Mouse (Mus musculus): ENCODE measurements around the gene Glipr1. TPM values are rescaled to one million over a fixed set of nuclear protein-coding genes. Genes with fewer than 3 reads are reported as not detected.

The Glipr1 gene
- total and polyA plus RNA-seq, 3 experiments: 341 to 1,004 (median 471) TPM

DNA sequence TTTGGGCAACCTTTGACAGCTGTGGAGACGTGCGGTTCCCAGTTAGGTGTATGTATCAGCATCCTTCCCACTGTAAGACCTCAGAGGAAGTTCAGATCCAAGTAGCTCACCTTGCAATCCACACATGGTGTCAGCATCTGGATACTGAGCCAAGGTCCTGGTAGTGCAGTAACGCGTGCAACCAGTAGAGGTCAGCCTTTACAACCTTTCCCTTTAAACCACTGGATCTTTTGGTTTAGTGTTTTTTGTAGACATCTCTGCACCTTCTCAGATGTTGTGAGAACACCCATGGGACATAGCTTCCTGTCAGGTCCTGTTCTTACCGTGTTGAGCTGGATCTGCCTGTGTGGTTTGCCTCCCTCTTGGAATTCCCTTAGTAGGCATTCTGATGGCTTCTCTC is 24.8 kb downstream of the Glipr1 start:
- Histone ChIP-seq H3K36me3 (replicated peaks in 1 of 2; ENCODE audit: control insufficient read depth in 1 of 2, insufficient read depth in 1 of 2, low read length in 1 of 2) (peaks cover 54 to 72% of the 10 kb centered on the region in 2 experiments), H3K9ac (ENCODE audit: insufficient read depth, low read depth) (no peak overlapping the region), H3K79me2 (replicated peaks; ENCODE audit: control insufficient read depth, extremely low read depth, insufficient read depth, poor library complexity, severe bottlenecking) (peaks cover 55% of the 10 kb centered on the region), H3K27ac (ENCODE audit: insufficient read depth, low read depth) (no peak overlapping the region), H3K4me3 (replicated peaks in 1 of 3; ENCODE audit: low read depth in 2 of 3, low read length in 2 of 3, poor library complexity in 1 of 3) (no peak overlapping the region), H3K9me3 (replicated peaks; ENCODE audit: low read length) (no peaks in the 10 kb centered on the region), H3K27me3 (replicated peaks) (no peaks in the 10 kb centered on the region), H3K4me1 (ENCODE audit: control insufficient read depth in 1 of 2, insufficient read depth in 2 of 2) (peaks cover 0 to 34% of the 10 kb centered on the region in 2 experiments; a peak in 2 of 4 replicates), H3K4me2 (ENCODE audit: insufficient read depth, low read depth, poor library complexity, severe bottlenecking) (no peak overlapping the region)
- dilution Hi-C loops (cut with MboI; ENCODE audit: extremely low pct_ligation_motif_present, extremely low pct_unique_long_range_greater_than_20kb, low sequenced_read_pairs) (no loop called here), in situ Hi-C loops (cut with MboI; ENCODE audit: low pct_ligation_motif_present, low pct_unique_long_range_greater_than_20kb, low sequenced_read_pairs) (loop anchor here (10.0 kb wide), 1 partner anchor 127 kb away; no protein-coding TSS in a partner anchor)
- no peak for TF ChIP-seq PAX5 (IDR thresholded peaks at IDR 0.05; ENCODE audit: low read length)
- TF ChIP-seq GABPA (IDR thresholded peaks at IDR 0.05; ENCODE audit: insufficient replicate concordance, low read depth, low read length): no peak
- TF ChIP-seq IRF4 (IDR thresholded peaks at IDR 0.05; ENCODE audit: low read depth, low read length): peak; percentile 47; the same call in 1 of the 2 replicates
- TF ChIP-seq ETS1 (conservative IDR thresholded peaks at IDR 0.05; ENCODE audit: low read depth, low read length): no peak
- TF ChIP-seq ZC3H11A (IDR thresholded peaks at IDR 0.05; ENCODE audit: low read depth, low read length): peak; percentile 82
- no peak for TF ChIP-seq JUN (IDR thresholded peaks at IDR 0.05; ENCODE audit: insufficient read depth, low read depth, low read length)
- TF ChIP-seq USF1 (IDR thresholded peaks at IDR 0.05; ENCODE audit: low read depth, low read length): no peak
- TF ChIP-seq ZKSCAN1 (IDR thresholded peaks at IDR 0.05; ENCODE audit: borderline replicate concordance, low read depth, low read length): no peak
- TF ChIP-seq EP300 (IDR thresholded peaks at IDR 0.05; ENCODE audit: low read length): no peak
- no peak for TF ChIP-seq HCFC1 (IDR thresholded peaks at IDR 0.05; ENCODE audit: low read depth, low read length)
- no peak for TF ChIP-seq RCOR1 (conservative IDR thresholded peaks at IDR 0.05; ENCODE audit: low read depth, low read length)
- TF ChIP-seq NRF1 (IDR thresholded peaks at IDR 0.05; ENCODE audit: low read depth, low read length): no peak
- no peak for TF ChIP-seq MXI1 (IDR thresholded peaks at IDR 0.05; ENCODE audit: low read depth, low read length)
- TF ChIP-seq MAFK (IDR thresholded peaks at IDR 0.05; ENCODE audit: insufficient replicate concordance, low read length): no peak
- TF ChIP-seq TBP (conservative IDR thresholded peaks at IDR 0.05; ENCODE audit: low read depth, low read length): no peak
- TF ChIP-seq NELFE (IDR thresholded peaks at IDR 0.05; ENCODE audit: low read depth, low read length): no peak
- no peak for TF ChIP-seq SIN3A (IDR thresholded peaks at IDR 0.05; ENCODE audit: low read length)
- TF ChIP-seq KAT2A (IDR thresholded peaks at IDR 0.05; ENCODE audit: insufficient replicate concordance, low read length): no peak
- TF ChIP-seq SMC3 (IDR thresholded peaks at IDR 0.05; ENCODE audit: low read depth, low read length): peak; percentile 94
- no peak for TF ChIP-seq CHD2 (IDR thresholded peaks at IDR 0.05; ENCODE audit: low read length)
- TF ChIP-seq MEF2A (IDR thresholded peaks at IDR 0.05; ENCODE audit: borderline replicate concordance, low read depth, low read length): 0 out of 2 replicates have a peak, but pooled peaks have one; percentile 15
- no peak for TF ChIP-seq BHLHE40 (IDR thresholded peaks at IDR 0.05; ENCODE audit: low read depth, low read length)
- TF ChIP-seq E2F4 (IDR thresholded peaks at IDR 0.05; ENCODE audit: insufficient replicate concordance, low read depth, low read length): no peak
- TF ChIP-seq ELF1 (IDR thresholded peaks at IDR 0.05; ENCODE audit: low read depth, low read length): no peak
- TF ChIP-seq RAD21 (IDR thresholded peaks at IDR 0.05; ENCODE audit: low read depth, low read length): peak; percentile 92
- no peak for TF ChIP-seq ZMIZ1 (IDR thresholded peaks at IDR 0.05; ENCODE audit: low read depth, low read length)
- peak; percentile 74 for TF ChIP-seq ZNF384 (IDR thresholded peaks at IDR 0.05; ENCODE audit: low read depth, low read length)
- no peak for TF ChIP-seq MAZ (IDR thresholded peaks at IDR 0.05; ENCODE audit: low read depth, low read length)
- no peak for TF ChIP-seq JUND (conservative IDR thresholded peaks at IDR 0.05; ENCODE audit: low read depth, low read length)
- TF ChIP-seq UBTF (IDR thresholded peaks at IDR 0.05; ENCODE audit: low read depth, low read length): no peak
- TF ChIP-seq POLR2AphosphoS2 (IDR thresholded peaks at IDR 0.05; ENCODE audit: low read depth, low read length): no peak
- TF ChIP-seq CTCF (conservative IDR thresholded peaks at IDR 0.05 in 1 of 2, IDR thresholded peaks at IDR 0.05 in 1 of 2; ENCODE audit: low read depth in 2 of 2, low read length in 2 of 2): peak; percentile 90 to 98
- TF ChIP-seq MAX (IDR thresholded peaks at IDR 0.05; ENCODE audit: low read length): no peak
- no peak for TF ChIP-seq MYC (IDR thresholded peaks at IDR 0.05; ENCODE audit: low read depth, low read length)
- no peak for TF ChIP-seq TCF12 (IDR thresholded peaks at IDR 0.05; ENCODE audit: low read depth, low read length)
- TF ChIP-seq USF2 (conservative IDR thresholded peaks at IDR 0.05; ENCODE audit: low read depth, low read length): no peak
- no peak for TF ChIP-seq POLR2A (IDR thresholded peaks at IDR 0.05; ENCODE audit: low read depth, low read length)
- no peak for TF ChIP-seq CHD1 (IDR thresholded peaks at IDR 0.05; ENCODE audit: low read depth, low read length)
- DNase-seq (ENCODE audit: extremely low read depth): peak; percentile 84

Data from CH12.LX (cell line).